Mouse (Mus musculus): Measurements from ENCODE around the gene Ncl.

DNA sequence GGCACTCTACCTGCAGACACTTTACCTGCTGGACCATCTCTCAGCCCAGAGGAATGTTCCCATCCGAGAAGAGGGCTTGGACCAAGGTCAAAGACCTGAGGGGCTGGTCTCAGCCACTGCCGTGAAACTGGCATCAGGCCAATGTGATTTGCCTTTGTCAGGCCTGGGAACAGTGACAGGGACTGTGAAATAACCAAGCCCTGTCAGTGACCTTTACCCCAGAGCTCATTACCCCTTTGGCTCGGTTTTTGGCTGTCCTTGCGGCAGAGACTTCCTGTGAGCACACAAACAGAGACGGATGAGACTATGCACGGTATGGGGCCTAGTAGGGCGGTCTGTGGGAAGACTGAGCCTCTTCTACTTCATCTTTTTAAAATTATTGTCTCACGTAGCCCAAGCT is 47.7 kb upstream of the Ncl start:
- TF ChIP-seq POLR2A (IDR thresholded peaks at IDR 0.05; ENCODE audit: low read depth, low read length) = no peak
- TF ChIP-seq CTCF (IDR thresholded peaks at IDR 0.05; ENCODE audit: extremely low read depth, insufficient read depth, insufficient read length, insufficient replicate concordance) = no peak

Data from spleen, adult 2 months (tissue).